Mouse (Mus musculus) neutrophil, adult 5-6 weeks (primary cell): Measurements from ENCODE around the gene Ncapd2. TPM values are rescaled to one million over a fixed set of nuclear protein-coding genes. Genes with fewer than 3 reads are reported as not detected.

ENCODE experiments used
- ATAC-seq: fragments of 151-379, 151-347 bp; 2 replicates; pipeline ENCODE4 v1.8.0; 2017; ENCODE audit warnings: mild to moderate bottlenecking, moderate TSS enrichment; ENCODE audit not compliant: insufficient number of reproducible peaks, poor library complexity, low FRiP score, severe bottlenecking; ENCODE audit errors: extremely low read depth
- total RNA-seq: library from RNA; stranded (forward); fragments of 200-1000 nt; gene quantifications from 2 replicates; pipeline ENCODE4 v1.2.3, GENCODE M21; 2017

Ncapd2 gene
- total RNA-seq, 1 experiment from 2014 or later, result 66.2 TPM

DNA sequence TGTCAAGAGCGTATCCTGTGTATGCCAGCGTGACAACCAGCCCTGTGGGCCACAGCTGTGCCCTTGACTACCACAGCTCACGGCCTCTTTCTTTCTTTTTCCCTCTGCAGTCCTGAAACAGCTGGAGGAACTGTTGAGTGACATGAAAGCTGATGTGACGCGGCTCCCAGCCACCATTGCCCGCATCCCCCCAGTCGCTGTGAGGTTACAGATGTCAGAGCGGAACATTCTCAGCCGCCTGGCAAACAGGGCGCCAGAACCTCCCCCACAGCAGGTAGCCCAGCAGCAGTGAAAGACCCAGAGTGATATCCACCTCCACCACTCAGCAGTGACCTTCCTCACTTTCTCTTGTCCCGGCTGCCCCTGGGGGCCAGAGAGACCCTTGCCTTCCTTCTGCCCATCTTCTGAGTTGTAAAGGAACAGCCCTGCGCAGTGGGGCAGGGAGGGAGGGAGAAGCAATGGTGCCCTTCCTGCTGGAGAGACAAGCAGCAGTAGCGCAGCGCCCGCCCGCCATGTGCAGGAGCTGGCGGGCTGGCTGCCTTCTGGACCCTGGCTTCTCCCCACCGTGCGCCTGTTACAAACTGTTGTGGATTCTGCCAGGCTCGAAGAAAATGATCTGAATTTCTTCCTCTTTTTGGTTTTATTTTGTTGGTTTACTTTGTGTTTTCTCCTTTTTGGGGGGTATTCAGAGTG, 61.6 kb downstream of the Ncapd2 start:
- ATAC-seq, result no peak

- no peak for ATAC-seq
Measured at GRCm38 (mm10) chr6:125128724-125129123, 62.8 kb downstream of the Ncapd2 start.

- ATAC-seq, result no peak
Measured at GRCm38 (mm10) chr6:125119387-125119786, 72.1 kb downstream of the Ncapd2 start.

Other genes starting within 250 kb of the Ncapd2 start
- 19.1 and 23.7 TPM in 2 replicates for gene Cops7a, start 226.2 kb downstream of the Ncapd2 start, total RNA-seq
- not detected in 2 replicates for gene Pianp, start 195.0 kb downstream of the Ncapd2 start, total RNA-seq
- 45.1 and 58.1 TPM in 2 replicates for gene Zfp384, start 182.6 kb downstream of the Ncapd2 start, total RNA-seq
- 136 and 143 TPM in 2 replicates for gene Ing4, start 151.9 kb downstream of the Ncapd2 start, total RNA-seq
- 26.8 and 32.7 TPM in 2 replicates for gene Acrbp, start 142.0 kb downstream of the Ncapd2 start, total RNA-seq
- 1.6 and 3.1 TPM in 2 replicates for gene Lpar5, start 123.8 kb downstream of the Ncapd2 start, total RNA-seq
- 363 and 367 TPM in 2 replicates for gene Chd4, start 95.7 kb downstream of the Ncapd2 start, total RNA-seq
- 26.8 and 26.9 TPM in 2 replicates for gene Nop2, start 59.8 kb downstream of the Ncapd2 start, total RNA-seq
- 36.6 and 37.5 TPM in 2 replicates for gene Iffo1, start 46.5 kb downstream of the Ncapd2 start, total RNA-seq
- gene Gapdh, start 25.2 kb downstream of the Ncapd2 start, total RNA-seq, result 562 and 577 TPM in 2 replicates
- 23.8 and 25.4 TPM in 2 replicates for gene Mrpl51, start 100 bp upstream of the Ncapd2 start, total RNA-seq
- 56.0 and 57.8 TPM in 2 replicates for gene Vamp1, start 23.9 kb upstream of the Ncapd2 start, total RNA-seq
- 22.1 and 24.0 TPM in 2 replicates for gene Tapbpl, start 40.2 kb upstream of the Ncapd2 start, total RNA-seq
- 23.3 and 25.0 TPM in 2 replicates for gene Cd27, start 45.3 kb upstream of the Ncapd2 start, total RNA-seq
- gene Tuba3a, start 94.3 kb upstream of the Ncapd2 start, total RNA-seq, result 0.23 TPM in 1 of 2 replicates, not detected in the other
- gene Ltbr, start 122.2 kb upstream of the Ncapd2 start, total RNA-seq, result 43.7 and 45.6 TPM in 2 replicates
- 11.6 and 12.6 TPM in 2 replicates for gene Scnn1a, start 129.0 kb upstream of the Ncapd2 start, total RNA-seq
- 202 and 215 TPM in 2 replicates for gene Tnfrsf1a, start 157.7 kb upstream of the Ncapd2 start, total RNA-seq
- gene Plekhg6, start 189.1 kb upstream of the Ncapd2 start, total RNA-seq, result 0.25 and 0.35 TPM in 2 replicates